Mouse (Mus musculus) neutrophil, adult 5-6 weeks (primary cell): ENCODE results near the gene Creb3l1. TPM values are rescaled to one million over a fixed set of nuclear protein-coding genes. Genes with fewer than 3 reads are reported as not detected.

Experiments used
- total RNA-seq: library from RNA; stranded (forward); fragments of 200-1000 nt; gene quantifications from 2 replicates; pipeline ENCODE4 v1.2.3, GENCODE M21; 2017

Creb3l1 gene
- total RNA-seq, 1 experiment from 2014 or later, result 0.23 TPM

Other genes with a start within 250 kb of the Creb3l1 start
- not detected in 2 replicates for gene Chrm4, start 97.3 kb downstream of the Creb3l1 start, total RNA-seq
- 1.1 and 1.3 TPM in 2 replicates for gene Mdk, start 92.2 kb downstream of the Creb3l1 start, total RNA-seq
- gene Gm9821, start 78.8 kb downstream of the Creb3l1 start, total RNA-seq, result 0.35 and 0.74 TPM in 2 replicates
- gene Dgkz, start 48.6 kb downstream of the Creb3l1 start, total RNA-seq, result 137 TPM in 2 replicates
- gene Phf21a, start 68.6 kb upstream of the Creb3l1 start, total RNA-seq, result 213 and 241 TPM in 2 replicates